Mouse (Mus musculus) heart, adult 2 months (tissue): ENCODE measurements around the gene Exoc2. TPM values are rescaled to one million over a fixed set of nuclear protein-coding genes. Genes with fewer than 3 reads are reported as not detected.

Source experiments
- DNase-seq, 2 experiments: peaks; one replicate each; pipeline ENCODE4 v3.0.0; 2021
- H3K27ac ChIP-seq: fragments of 200-600 bp; 2 replicates; pipeline ENCODE4 v1.8.1; 2022
- H3K27me3 ChIP-seq: fragments of 200-500 bp; 2 replicates; pipeline ENCODE4 v1.6.1; 2012; ENCODE audit warnings: mild to moderate bottlenecking, low read length, inconsistent platforms, mixed read lengths; ENCODE audit not compliant: control insufficient read depth, insufficient read depth
- H3K36me3 ChIP-seq: fragments of 200-500 bp; 2 replicates; pipeline ENCODE4 v1.6.1; 2012; ENCODE audit warnings: low read length, inconsistent platforms; ENCODE audit not compliant: control insufficient read depth, insufficient read depth
- H3K4me1 ChIP-seq: fragments of 200-500 bp; 2 replicates; pipeline ENCODE4 v1.6.1; 2011; ENCODE audit warnings: low read length; ENCODE audit not compliant: control insufficient read depth, insufficient read depth
- H3K4me3 ChIP-seq: fragments of 200-600 bp; 2 replicates; pipeline ENCODE4 v1.8.1; 2022
- H3K79me2 ChIP-seq: fragments of 200-500 bp; replicated peaks from 2 replicates; pipeline ENCODE4 v1.6.1; 2012; ENCODE audit warnings: mild to moderate bottlenecking, inconsistent platforms, low read length, moderate library complexity, mixed read lengths; ENCODE audit not compliant: control insufficient read depth, insufficient read depth
- H3K9ac ChIP-seq: fragments of 200-500 bp; 2 replicates; pipeline ENCODE4 v1.6.1; 2012; ENCODE audit warnings: low read depth, mild to moderate bottlenecking, control low read depth, inconsistent platforms, low read length, mixed read lengths
- CTCF ChIP-seq: fragments of 200-600 bp; IDR thresholded peaks from 2 replicates; pipeline ENCODE4 v1.8.1; 2022; ENCODE audit warnings: antibody characterized with exemption, mild to moderate bottlenecking, moderate library complexity
- EP300 ChIP-seq: fragments of 200-500 bp; IDR thresholded peaks from 2 replicates; pipeline ENCODE4 v1.6.1; 2011; ENCODE audit warnings: low read depth, low read length, control low read depth; ENCODE audit not compliant: insufficient read depth
- POLR2A ChIP-seq: fragments of 200-500 bp; IDR thresholded peaks from 2 replicates; pipeline ENCODE4 v1.6.1; 2011; ENCODE audit warnings: mild to moderate bottlenecking, low read depth, low read length, control low read depth; ENCODE audit not compliant: insufficient read depth
- WGBS: fragments of 180-500 bp; shearing (Covaris S2); methylation state at CpG from one replicate; pipeline ENCODE4 v1.1.7; 2018; 5-methylcytosine and 5-hydroxymethylcytosine counted together
- intact Hi-C: fragments of 180-260 bp; cut with DNase I; formaldehyde crosslinking; loops from one replicate; pipeline ENCODE4 v1.15.1; 2025
- polyA plus RNA-seq: library from polyadenylated mRNA; depleted of rRNA; stranded (reverse); fragments of >200 nt; gene quantifications from 2 replicates; pipeline ENCODE4 v1.2.3, GENCODE M21; 2012
- total RNA-seq, 2 experiments: library from RNA; stranded (reverse); gene quantifications; 2 replicates each; pipeline ENCODE4 v1.2.3; 2021

Gene Exoc2
- total and polyA plus RNA-seq, 3 experiments = 6.4 to 14.7 (median 14.3) TPM

DNA sequence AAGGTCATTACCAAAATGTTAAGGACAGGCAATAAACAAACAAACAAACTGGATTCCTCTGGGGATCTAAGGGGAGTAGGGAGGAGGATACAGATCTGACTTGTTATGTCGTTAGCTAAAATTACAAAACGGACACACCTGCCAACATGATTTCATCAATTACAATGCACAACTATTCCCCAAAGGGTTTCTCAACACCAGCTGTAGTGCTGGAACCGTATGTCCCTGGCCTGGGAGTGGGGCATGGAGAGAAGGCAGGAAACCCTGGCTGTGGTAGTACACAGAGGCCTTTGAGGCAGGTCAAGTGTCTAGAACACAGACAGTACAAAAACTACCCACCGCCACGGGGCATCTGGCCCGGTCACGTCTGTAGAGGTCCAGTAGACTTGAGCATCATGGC, 164.7 kb downstream of the Exoc2 start:
- peak in 1 of 2 experiments; percentile 41 for DNase-seq
- Histone ChIP-seq H3K36me3 (no peaks in the 10 kb centered on the region), H3K4me1 (peaks cover 6% of the 10 kb centered on the region), H3K9ac (no peak overlapping the region), H3K27me3 (no peaks in the 10 kb centered on the region), H3K79me2 (no peaks in the 10 kb centered on the region), H3K4me3 (no peak overlapping the region), H3K27ac (no peak overlapping the region)
- WGBS = 62% methylated on average over 7 of the region's 7 CpGs
- intact Hi-C loops = no loop called here
- peak; percentile 68; the same call in 1 of the 2 replicates for TF ChIP-seq EP300
- TF ChIP-seq POLR2A = no peak

DNA sequence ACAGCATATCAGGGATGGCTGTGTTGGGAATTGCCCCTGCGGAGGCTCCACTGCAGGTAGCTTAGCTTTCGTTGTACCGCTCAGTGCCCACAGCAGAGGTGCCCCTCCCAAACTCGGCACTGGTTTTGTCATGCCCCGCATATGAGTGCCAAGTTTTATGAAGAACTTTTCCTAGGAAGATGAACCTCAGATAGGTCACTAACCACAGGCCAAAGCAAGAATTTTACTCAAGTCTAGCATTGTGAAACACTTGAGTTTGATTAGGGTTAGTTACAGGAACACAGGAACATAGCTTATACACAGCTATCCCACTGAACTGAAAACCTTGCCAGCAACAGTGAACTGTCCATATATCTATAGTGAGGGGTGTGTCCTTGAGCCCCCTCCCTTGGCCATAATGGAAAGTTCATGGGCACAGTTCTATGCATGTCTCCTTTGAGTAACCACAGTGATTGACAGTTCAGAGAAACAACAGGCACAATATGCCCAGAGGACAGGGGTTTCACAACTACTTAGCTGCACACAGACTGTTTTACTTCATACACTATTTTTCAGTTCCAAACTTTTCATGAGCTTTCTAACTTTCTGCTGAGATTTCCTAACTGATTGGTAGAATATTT, 171.4 kb downstream of the Exoc2 start:
- no peak overlapping the region for H3K27ac ChIP-seq
- intact Hi-C loops = no loop called here
- H3K4me1 ChIP-seq = no peaks in the 10 kb centered on the region
- no peaks in the 10 kb centered on the region for H3K79me2 ChIP-seq
- H3K36me3 ChIP-seq = no peaks in the 10 kb centered on the region
- 88% methylated on average over 5 of the region's 5 CpGs for WGBS
- TF ChIP-seq POLR2A = no peak
- TF ChIP-seq EP300 = no peak
- no peak for TF ChIP-seq CTCF
- no peak overlapping the region for H3K4me3 ChIP-seq
- no peak for DNase-seq
- no peak overlapping the region for H3K9ac ChIP-seq
- no peaks in the 10 kb centered on the region for H3K27me3 ChIP-seq

DNA sequence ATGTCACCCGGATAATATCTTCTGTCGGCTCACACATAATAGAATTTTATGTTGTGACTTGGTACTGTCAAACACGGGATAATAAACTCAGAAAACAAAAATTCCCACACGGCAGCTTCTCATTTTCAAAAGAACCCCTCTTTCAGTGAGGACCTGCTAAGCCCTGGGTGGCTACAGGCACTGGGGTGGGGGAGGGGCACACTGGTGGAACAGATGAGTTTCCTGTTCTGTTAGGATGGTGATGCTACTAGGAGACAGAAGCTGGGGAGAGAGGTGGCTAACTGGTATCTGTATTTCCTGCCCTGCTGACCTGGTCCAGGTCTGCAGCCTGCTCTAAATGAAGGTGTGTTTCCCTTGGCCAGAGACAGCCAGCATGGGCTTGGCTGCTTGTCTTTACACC, 172.0 kb downstream of the Exoc2 start:
- Histone ChIP-seq H3K4me1 (no peaks in the 10 kb centered on the region), H3K36me3 (no peaks in the 10 kb centered on the region), H3K4me3 (no peak overlapping the region), H3K9ac (no peak overlapping the region), H3K79me2 (no peaks in the 10 kb centered on the region), H3K27ac (no peak overlapping the region), H3K27me3 (no peaks in the 10 kb centered on the region)
- intact Hi-C loops = no loop called here
- DNase-seq = no peak
- WGBS = 85% methylated on average over 4 of the region's 4 CpGs
- TF ChIP-seq EP300 = no peak
- no peak for TF ChIP-seq POLR2A
- no peak for TF ChIP-seq CTCF

DNA sequence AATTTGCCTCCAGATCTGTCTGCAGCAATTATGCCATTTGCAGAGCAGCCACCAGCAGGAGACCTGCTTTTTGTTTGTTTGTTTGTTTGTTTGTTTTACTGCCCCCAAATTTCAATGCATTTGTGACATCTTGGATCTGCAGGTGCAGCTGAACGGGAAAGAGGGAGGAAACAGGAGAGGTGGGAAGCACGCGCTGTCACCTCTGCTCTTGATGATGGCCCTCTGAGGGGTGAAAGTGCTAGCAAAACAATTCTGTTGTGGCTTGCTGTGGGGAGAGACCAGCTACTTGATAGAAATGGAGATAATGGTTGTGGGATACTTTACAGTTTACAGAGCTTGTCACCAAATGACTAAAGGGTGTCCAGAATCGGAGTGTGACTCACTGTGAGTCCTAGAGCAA, 177.9 kb downstream of the Exoc2 start:
- Histone ChIP-seq H3K27ac (no peak overlapping the region), H3K79me2 (no peaks in the 10 kb centered on the region), H3K9ac (no peak overlapping the region), H3K27me3 (no peaks in the 10 kb centered on the region), H3K4me1 (no peaks in the 10 kb centered on the region), H3K4me3 (no peak overlapping the region), H3K36me3 (no peaks in the 10 kb centered on the region)
- no peak for TF ChIP-seq CTCF
- TF ChIP-seq POLR2A = no peak
- TF ChIP-seq EP300 = no peak
- no peak for DNase-seq
- intact Hi-C loops = no loop called here
- WGBS = 87% methylated on average over 4 of the region's 4 CpGs

DNA sequence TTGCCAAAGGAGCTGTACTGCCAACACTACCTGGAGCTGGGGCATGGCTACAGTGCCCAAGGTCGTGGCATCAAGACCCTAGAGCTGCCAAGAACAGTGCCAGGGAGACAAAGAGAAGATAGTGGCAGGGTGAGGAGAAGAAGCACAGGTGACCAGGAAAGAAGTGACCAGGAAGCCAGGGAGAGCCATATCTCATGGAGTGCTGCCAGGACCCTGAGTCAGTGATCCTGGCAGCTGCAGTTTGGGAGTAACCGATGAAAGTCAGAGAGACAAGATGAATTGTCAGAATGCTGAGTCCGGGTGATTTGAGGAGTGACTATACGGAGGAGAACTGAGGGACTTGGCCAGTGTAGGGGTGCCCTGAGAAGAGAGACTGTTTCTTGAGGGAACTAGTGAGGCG, 180.3 kb downstream of the Exoc2 start:
- 44% methylated on average over 5 of the region's 5 CpGs for WGBS
- H3K4me1 ChIP-seq = no peaks in the 10 kb centered on the region
- H3K4me3 ChIP-seq = no peak overlapping the region
- H3K27me3 ChIP-seq = no peaks in the 10 kb centered on the region
- no peak for DNase-seq
- intact Hi-C loops = no loop called here
- no peaks in the 10 kb centered on the region for H3K36me3 ChIP-seq
- H3K9ac ChIP-seq = no peak overlapping the region
- TF ChIP-seq POLR2A = no peak
- TF ChIP-seq EP300 = no peak
- TF ChIP-seq CTCF = no peak
- H3K79me2 ChIP-seq = no peaks in the 10 kb centered on the region
- no peak overlapping the region for H3K27ac ChIP-seq

DNA sequence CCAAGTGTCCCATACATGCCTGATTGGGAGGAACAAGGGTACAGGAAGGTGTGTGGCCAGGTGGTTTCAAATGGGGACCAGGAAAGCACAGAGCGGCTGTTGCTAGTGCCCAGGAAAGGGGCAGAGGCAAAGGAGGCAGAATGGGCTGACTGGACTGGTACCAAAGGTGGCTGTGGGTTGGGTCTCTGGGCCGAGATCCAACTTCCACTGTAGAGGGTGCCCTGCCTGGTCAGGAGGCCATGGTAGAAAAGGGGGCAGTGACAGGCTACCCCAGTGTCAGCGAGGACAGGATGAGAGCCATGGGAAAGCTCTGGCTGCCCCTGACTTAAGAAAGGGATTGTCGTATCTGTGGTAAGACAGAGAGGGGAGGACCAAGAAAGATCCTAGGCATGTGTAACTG, 180.7 kb downstream of the Exoc2 start:
- H3K27ac ChIP-seq = no peak overlapping the region
- H3K4me3 ChIP-seq = no peak overlapping the region
- no peaks in the 10 kb centered on the region for H3K79me2 ChIP-seq
- DNase-seq = no peak
- H3K9ac ChIP-seq = no peak overlapping the region
- no peaks in the 10 kb centered on the region for H3K36me3 ChIP-seq
- intact Hi-C loops = no loop called here
- no peak for TF ChIP-seq EP300
- TF ChIP-seq CTCF = no peak
- TF ChIP-seq POLR2A = no peak
- H3K4me1 ChIP-seq = no peaks in the 10 kb centered on the region
- H3K27me3 ChIP-seq = no peaks in the 10 kb centered on the region
- 86% methylated on average over 4 of the region's 4 CpGs for WGBS

DNA sequence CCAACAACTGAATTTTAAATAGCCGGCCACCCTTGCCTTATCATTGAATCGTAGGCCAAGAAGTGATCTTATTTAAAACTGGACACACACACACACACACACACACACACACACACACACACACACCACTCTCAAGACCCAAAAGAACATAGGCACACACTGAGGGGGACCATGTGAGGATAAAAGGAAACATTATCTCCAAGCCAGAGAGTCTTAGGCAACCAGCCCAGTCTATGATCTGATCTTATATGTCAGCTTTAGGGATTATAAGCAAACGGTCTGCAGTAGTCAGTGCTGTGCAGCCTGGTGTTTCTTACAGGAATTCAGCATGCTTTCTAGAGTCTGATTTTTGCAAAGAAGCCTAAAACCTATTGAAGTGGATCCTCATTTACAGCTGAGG, 181.2 kb downstream of the Exoc2 start:
- Histone ChIP-seq H3K36me3 (no peaks in the 10 kb centered on the region), H3K79me2 (no peaks in the 10 kb centered on the region), H3K9ac (no peak overlapping the region), H3K27me3 (no peaks in the 10 kb centered on the region), H3K4me1 (no peaks in the 10 kb centered on the region), H3K27ac (no peak overlapping the region), H3K4me3 (no peak overlapping the region)
- 32% methylated on average over 3 of the region's 3 CpGs for whole genome bisulfite sequencing
- DNase-seq = no peak
- no peak for TF ChIP-seq EP300
- TF ChIP-seq CTCF = no peak
- no peak for TF ChIP-seq POLR2A
- intact Hi-C loops = no loop called here
